Mouse (Mus musculus) forebrain, embryonic 15.5 days (tissue): Measurements from ENCODE around the gene Lrrc8a. TPM values are rescaled to one million over a fixed set of nuclear protein-coding genes. Genes with fewer than 3 reads are reported as not detected.

ENCODE experiments used
- ATAC-seq: fragments of 200-750 bp; cut with Nextera tagmentation; replicated peaks from 2 replicates; pipeline ENCODE4 v1.8.0; 2017; ENCODE audit warnings: mild to moderate bottlenecking, moderate TSS enrichment, moderate library complexity
- H3K27ac ChIP-seq: fragments of 300-500 bp; sonication (generic); replicated peaks from 2 replicates; pipeline ENCODE4 v1.5.1; 2015; ENCODE audit warnings: mild to moderate bottlenecking, inconsistent platforms
- H3K27me3 ChIP-seq: fragments of 300-500 bp; sonication (generic); 2 replicates; pipeline ENCODE4 v1.6.1; 2015; ENCODE audit warnings: inconsistent platforms
- H3K36me3 ChIP-seq: fragments of 300-500 bp; sonication (generic); 2 replicates; pipeline ENCODE4 v1.6.1; 2015; ENCODE audit warnings: mild to moderate bottlenecking, inconsistent platforms
- H3K4me1 ChIP-seq: fragments of 300-500 bp; sonication (generic); 2 replicates; pipeline ENCODE4 v1.6.1; 2015; ENCODE audit warnings: inconsistent platforms
- H3K4me2 ChIP-seq: fragments of 300-500 bp; sonication (generic); replicated peaks from 2 replicates; pipeline ENCODE4 v1.6.1; 2015; ENCODE audit warnings: mild to moderate bottlenecking, inconsistent platforms
- H3K4me3 ChIP-seq: fragments of 300-500 bp; sonication (generic); 2 replicates; pipeline ENCODE4 v1.5.1; 2015; ENCODE audit warnings: mild to moderate bottlenecking, inconsistent platforms
- H3K9ac ChIP-seq: fragments of 300-500 bp; sonication (generic); replicated peaks from 2 replicates; pipeline ENCODE4 v1.6.1; 2015; ENCODE audit warnings: mild to moderate bottlenecking, inconsistent platforms
- H3K9me3 ChIP-seq: fragments of 300-500 bp; sonication (generic); 2 replicates; pipeline ENCODE4 v1.6.1; 2016; ENCODE audit warnings: inconsistent platforms
- WGBS: fragments of 180-500 bp; shearing (Covaris S2); methylation state at CpG from one replicate; pipeline ENCODE4 v1.1.7; 2015; ENCODE audit warnings: mixed read lengths; 5-methylcytosine and 5-hydroxymethylcytosine counted together
- polyA plus RNA-seq: library from polyadenylated mRNA; unstranded; fragments of >200 nt; fragmentation: Nextera tagmentation; extraction: Ambion mirVana; gene quantifications from 2 replicates; pipeline ENCODE4 v1.2.1, GENCODE M21; 2015

Gene Lrrc8a
- 57.6 and 58.2 TPM in 2 replicates for polyA plus RNA-seq

GRCm38 (mm10) chr2:30237199-30237880, at the start of gene Lrrc8a:
Lrrc8a (plus strand) TSS chr2:30237715.
- Histone ChIP-seq H3K36me3 (peaks cover 21% of the 10 kb centered on the region), H3K4me3 (peak within 1 kb of the TSS; percentile 94), H3K9me3 (no peaks in the 10 kb centered on the region), H3K9ac (peak within 1 kb of the TSS; percentile 93), H3K27ac (peak within 1 kb of the TSS; percentile 91), H3K4me1 (peaks cover 28% of the 10 kb centered on the region), H3K4me2 (peak within 1 kb of the TSS; percentile 83), H3K27me3 (no peaks in the 10 kb centered on the region)
- peak; percentile 99 for ATAC-seq
- WGBS, result under 1% methylated on average over 67 of the region's 67 CpGs

DNA sequence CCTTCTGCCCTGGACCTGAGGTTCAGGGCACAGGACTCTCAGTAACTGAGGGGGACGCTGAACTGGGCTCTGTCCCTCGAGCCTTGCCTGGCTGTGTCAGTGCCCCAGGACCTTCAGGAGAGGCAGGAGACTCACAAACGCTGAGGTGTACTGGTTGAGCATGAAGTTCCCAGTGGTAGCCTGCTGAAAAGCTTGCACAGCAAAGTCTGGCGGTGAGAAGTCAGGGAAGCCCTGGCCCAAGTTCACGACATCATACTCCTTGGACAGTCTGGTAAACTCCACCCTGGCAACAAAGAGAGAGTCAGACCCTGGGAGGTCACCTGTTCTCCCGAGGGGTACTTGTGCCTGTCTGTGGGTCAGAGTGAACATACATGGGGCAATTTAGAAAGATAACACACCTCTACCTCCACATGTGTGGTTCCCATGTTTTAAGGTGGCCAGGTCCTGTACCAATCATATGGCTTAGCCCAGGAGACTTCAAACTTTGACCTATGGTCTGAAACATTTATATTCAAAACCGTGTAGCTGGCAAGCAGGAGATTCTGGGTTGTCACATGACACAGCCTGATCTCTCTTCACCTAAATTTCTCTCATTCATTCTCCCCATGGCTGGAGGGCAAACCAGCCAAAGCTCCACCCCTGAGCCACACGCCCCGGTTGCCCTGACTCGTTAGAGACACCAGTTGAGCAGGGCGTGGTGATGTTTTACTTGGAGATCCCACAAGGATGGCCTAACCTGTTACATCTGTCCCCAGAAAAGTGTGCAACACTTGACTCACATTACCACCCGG, 45.5 kb upstream of the Lrrc8a start:
- no peak for ATAC-seq
- H3K9ac ChIP-seq, result no peak overlapping the region
- no peaks in the 10 kb centered on the region for H3K36me3 ChIP-seq
- WGBS, result 86% methylated on average over 12 of the region's 12 CpGs
- H3K27ac ChIP-seq, result no peak overlapping the region
- H3K9me3 ChIP-seq, result no peaks in the 10 kb centered on the region
- no peaks in the 10 kb centered on the region for H3K27me3 ChIP-seq
- H3K4me3 ChIP-seq, result no peak overlapping the region
- H3K4me1 ChIP-seq, result no peaks in the 10 kb centered on the region
- no peak overlapping the region for H3K4me2 ChIP-seq

DNA sequence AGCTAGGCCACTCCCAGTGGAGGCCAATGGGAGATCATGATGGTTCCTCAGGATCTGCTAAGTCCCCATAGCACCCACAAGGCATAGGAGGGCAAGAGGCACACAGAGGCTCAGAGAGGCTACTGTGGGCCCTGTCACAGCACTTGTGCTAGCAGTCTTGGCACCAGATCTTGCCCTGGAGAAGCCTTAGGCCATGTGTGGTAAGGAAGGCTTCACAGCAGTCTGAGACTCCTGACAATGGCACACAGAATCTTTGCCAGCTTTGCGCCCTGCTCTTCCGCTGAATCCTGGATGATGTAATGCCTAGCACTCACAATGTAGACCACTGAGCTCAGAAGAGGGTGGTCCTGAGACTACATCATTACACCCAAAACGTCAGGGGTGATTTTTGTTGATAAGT, 42.9 kb upstream of the Lrrc8a start:
- Histone ChIP-seq H3K9me3 (no peaks in the 10 kb centered on the region), H3K36me3 (no peaks in the 10 kb centered on the region), H3K9ac (no peak overlapping the region), H3K4me2 (no peak overlapping the region), H3K4me3 (no peak overlapping the region), H3K4me1 (no peaks in the 10 kb centered on the region), H3K27ac (no peak overlapping the region), H3K27me3 (no peaks in the 10 kb centered on the region)
- 50% methylated on average over 3 of the region's 3 CpGs for WGBS
- no peak for ATAC-seq

GRCm38 (mm10) chr2:30198021-30198420, 39.5 kb upstream of the Lrrc8a start:
- Histone ChIP-seq H3K9me3 (no peaks in the 10 kb centered on the region), H3K27me3 (no peaks in the 10 kb centered on the region), H3K4me3 (no peak overlapping the region), H3K27ac (no peak overlapping the region), H3K4me2 (no peak overlapping the region), H3K4me1 (no peaks in the 10 kb centered on the region), H3K9ac (no peak overlapping the region), H3K36me3 (no peaks in the 10 kb centered on the region)
- ATAC-seq, result no peak
- WGBS, result 72% methylated on average over 4 of the region's 4 CpGs

GRCm38 (mm10) chr2:30199984-30200383, 37.5 kb upstream of the Lrrc8a start:
- no peak for ATAC-seq
- Histone ChIP-seq H3K36me3 (no peaks in the 10 kb centered on the region), H3K27ac (no peak overlapping the region), H3K4me3 (no peak overlapping the region), H3K9ac (no peak overlapping the region), H3K4me1 (peaks cover 7% of the 10 kb centered on the region), H3K27me3 (no peaks in the 10 kb centered on the region), H3K4me2 (no peak overlapping the region), H3K9me3 (no peaks in the 10 kb centered on the region)
- WGBS, result 67% methylated on average over 1 of the region's 1 CpGs

GRCm38 (mm10) chr2:30200388-30200925, 37.1 kb upstream of the Lrrc8a start:
- Histone ChIP-seq H3K9ac (no peak overlapping the region), H3K9me3 (no peaks in the 10 kb centered on the region), H3K36me3 (no peaks in the 10 kb centered on the region), H3K4me1 (peaks cover 8% of the 10 kb centered on the region), H3K4me3 (no peak overlapping the region), H3K4me2 (no peak overlapping the region), H3K27me3 (no peaks in the 10 kb centered on the region), H3K27ac (no peak overlapping the region)
- WGBS, result 86% methylated on average over 5 of the region's 5 CpGs
- no peak for ATAC-seq

DNA sequence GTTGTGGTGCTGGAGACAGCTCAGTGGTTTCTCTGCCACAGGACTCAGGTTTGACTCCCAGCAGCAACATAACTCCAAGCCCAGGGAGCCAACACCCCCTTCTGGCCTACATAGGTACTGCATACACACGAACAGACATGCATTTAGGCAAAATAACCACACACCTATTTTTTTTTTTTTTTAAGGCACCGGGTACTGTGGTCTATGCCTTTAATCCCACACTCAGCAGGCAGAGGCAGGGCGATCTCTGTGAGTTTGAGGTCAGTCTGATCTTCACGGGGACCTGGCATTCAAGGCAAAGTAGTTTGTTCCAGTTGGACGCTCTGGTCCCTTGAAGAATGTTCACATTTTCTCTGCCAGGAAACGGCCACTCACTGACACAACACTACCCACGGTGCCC, 34.1 kb upstream of the Lrrc8a start:
- WGBS, result 84% methylated on average over 7 of the region's 7 CpGs
- no peaks in the 10 kb centered on the region for H3K27me3 ChIP-seq
- no peak overlapping the region for H3K4me3 ChIP-seq
- H3K4me1 ChIP-seq, result peaks cover 14% of the 10 kb centered on the region
- H3K9ac ChIP-seq, result no peak overlapping the region
- no peaks in the 10 kb centered on the region for H3K9me3 ChIP-seq
- no peak overlapping the region for H3K27ac ChIP-seq
- no peak overlapping the region for H3K4me2 ChIP-seq
- no peaks in the 10 kb centered on the region for H3K36me3 ChIP-seq
- no peak for ATAC-seq

- H3K4me1 ChIP-seq, result peaks cover 14% of the 10 kb centered on the region
- peak overlapping the region; percentile 75 for H3K27ac ChIP-seq
- H3K4me2 ChIP-seq, result peak overlapping the region; percentile 80
- no peaks in the 10 kb centered on the region for H3K27me3 ChIP-seq
- ATAC-seq, result peak; percentile 67
- WGBS, result 2% methylated on average over 13 of the region's 13 CpGs
- H3K4me3 ChIP-seq, result peak overlapping the region; percentile 57
- peak overlapping the region; percentile 57 for H3K9ac ChIP-seq
- no peaks in the 10 kb centered on the region for H3K9me3 ChIP-seq
- H3K36me3 ChIP-seq, result no peaks in the 10 kb centered on the region
Measured at GRCm38 (mm10) chr2:30205255-30205628, 32.3 kb upstream of the Lrrc8a start.

DNA sequence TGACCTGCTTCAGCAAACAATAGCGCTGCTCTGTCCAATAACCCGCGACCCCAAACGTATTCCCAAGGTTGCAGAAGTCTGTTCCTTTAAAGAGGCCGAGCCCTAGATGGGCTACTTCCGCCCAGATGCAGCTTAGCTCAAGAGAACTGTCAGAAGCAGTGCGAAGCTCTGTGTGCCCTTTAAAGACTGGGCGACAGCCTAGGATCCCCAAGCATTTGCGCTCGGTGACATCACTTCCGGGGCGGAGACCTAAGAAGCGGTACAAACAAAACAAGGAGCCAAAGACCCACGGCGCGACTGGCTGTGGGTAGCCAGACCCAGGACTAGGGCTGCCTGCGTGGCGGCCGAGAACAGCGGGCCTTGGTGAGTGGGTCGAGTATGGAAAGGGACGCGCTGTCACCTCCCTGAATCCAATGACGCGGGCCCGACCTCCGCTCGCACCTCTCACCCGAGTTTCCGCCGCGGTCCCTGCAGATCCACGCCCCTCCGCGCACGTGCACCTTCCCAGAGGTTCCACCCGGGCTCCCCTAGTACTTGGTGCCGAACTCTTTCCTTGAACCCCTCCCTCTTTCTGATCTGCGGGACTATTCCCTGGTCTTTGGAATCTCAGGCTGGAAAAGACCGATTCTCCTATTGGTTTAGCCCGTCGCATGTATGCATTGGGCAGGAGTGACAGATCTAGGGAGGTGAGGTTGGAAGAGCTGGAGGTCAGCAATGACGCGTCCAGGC, 31.7 kb upstream of the Lrrc8a start, which contains the start of gene Kyat1:
Gene Kyat1, minus strand, starts transcription at position 219 of the 729 bp plus-strand sequence.
- WGBS, result under 1% methylated on average over 44 of the region's 44 CpGs
- peaks cover 14% of the 10 kb centered on the region for H3K4me1 ChIP-seq
- H3K4me2 ChIP-seq, result peak within 1 kb of the TSS; percentile 80
- H3K4me3 ChIP-seq, result peak within 1 kb of the TSS; percentile 57
- peak within 1 kb of the TSS; percentile 57 for H3K9ac ChIP-seq
- peak; percentile 98 for ATAC-seq
- no peaks in the 10 kb centered on the region for H3K36me3 ChIP-seq
- peak within 1 kb of the TSS; percentile 75 for H3K27ac ChIP-seq
- no peaks in the 10 kb centered on the region for H3K27me3 ChIP-seq
- no peaks in the 10 kb centered on the region for H3K9me3 ChIP-seq

DNA sequence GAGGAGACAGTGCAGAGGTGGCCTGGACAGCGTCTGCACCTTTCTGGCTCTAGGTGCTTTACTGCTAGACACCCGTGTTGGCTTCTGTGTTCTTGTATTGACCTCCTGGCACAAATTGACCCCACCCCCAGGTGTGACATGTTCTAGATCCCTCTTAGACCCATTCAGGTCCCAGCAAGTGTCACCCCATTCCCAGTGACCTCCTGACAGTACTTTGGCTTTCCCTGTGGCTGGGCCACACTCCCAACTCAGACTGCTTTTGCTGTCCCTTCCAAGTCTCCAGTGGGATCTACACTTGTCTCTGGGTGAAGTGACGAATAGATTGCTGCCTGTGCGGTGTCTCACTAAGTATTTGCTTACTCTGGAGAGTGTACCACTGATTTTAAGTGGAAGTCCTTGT, 30.1 kb upstream of the Lrrc8a start:
- Histone ChIP-seq H3K9ac (no peak overlapping the region), H3K27me3 (no peaks in the 10 kb centered on the region), H3K27ac (no peak overlapping the region), H3K36me3 (no peaks in the 10 kb centered on the region), H3K4me2 (no peak overlapping the region), H3K9me3 (no peaks in the 10 kb centered on the region), H3K4me3 (no peak overlapping the region), H3K4me1 (peaks cover 14% of the 10 kb centered on the region)
- WGBS, result 85% methylated on average over 4 of the region's 4 CpGs
- ATAC-seq, result no peak

DNA sequence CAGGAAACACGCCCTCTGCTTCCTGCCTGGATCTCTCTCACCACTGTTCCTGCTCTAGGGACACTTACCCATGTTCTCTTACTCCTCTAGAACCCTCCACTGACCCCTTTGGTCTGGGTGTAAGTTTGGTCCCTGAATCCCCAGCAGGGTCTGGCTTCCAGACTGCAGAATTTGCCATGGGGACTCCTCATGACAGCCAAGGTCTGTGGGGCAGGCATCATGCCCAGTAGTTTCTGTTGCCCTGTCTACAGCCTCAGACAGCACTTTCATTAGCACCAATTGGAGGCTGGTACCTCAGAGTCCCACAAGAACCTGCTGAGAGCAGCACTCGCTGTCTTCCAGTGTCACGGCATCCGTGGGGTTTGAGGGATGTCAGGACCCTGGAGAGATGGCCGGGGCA, 29.6 kb upstream of the Lrrc8a start:
- 76% methylated on average over 5 of the region's 5 CpGs for WGBS
- no peak for ATAC-seq
- H3K4me3 ChIP-seq, result no peak overlapping the region

More for the DNA sequence above, 29.6 kb upstream of the Lrrc8a start:
- Histone ChIP-seq H3K4me2 (no peak overlapping the region), H3K36me3 (no peaks in the 10 kb centered on the region), H3K4me1 (peaks cover 14% of the 10 kb centered on the region), H3K27me3 (no peaks in the 10 kb centered on the region), H3K9me3 (no peaks in the 10 kb centered on the region), H3K27ac (no peak overlapping the region), H3K9ac (no peak overlapping the region)
